Mouse (Mus musculus) forebrain, embryonic 13.5 days (tissue): Measurements from ENCODE around the gene Tbx6. TPM values are rescaled to one million over a fixed set of nuclear protein-coding genes. Genes with fewer than 3 reads are reported as not detected.
A peak's percentile ranks its signal among the peaks of the same experiment; 100 is the strongest.

ENCODE experiments used
- ATAC-seq: fragments of 200-750 bp; cut with Nextera tagmentation; 2 replicates; pipeline ENCODE4 v1.8.0; 2017
- H3K27ac ChIP-seq: fragments of 300-500 bp; sonication (generic); 2 replicates; pipeline ENCODE4 v1.5.1; 2015; ENCODE audit warnings: inconsistent platforms, mild to moderate bottlenecking, moderate library complexity
- H3K27me3 ChIP-seq: fragments of 300-500 bp; sonication (generic); 2 replicates; pipeline ENCODE4 v1.6.1; 2015; ENCODE audit warnings: mild to moderate bottlenecking, inconsistent platforms
- H3K36me3 ChIP-seq: fragments of 300-500 bp; sonication (generic); 2 replicates; pipeline ENCODE4 v1.6.1; 2015; ENCODE audit warnings: mild to moderate bottlenecking, inconsistent platforms; ENCODE audit not compliant: poor library complexity, severe bottlenecking
- H3K4me1 ChIP-seq: fragments of 300-500 bp; sonication (generic); 2 replicates; pipeline ENCODE4 v1.6.1; 2015; ENCODE audit warnings: inconsistent platforms
- H3K4me2 ChIP-seq: fragments of 300-500 bp; sonication (generic); 2 replicates; pipeline ENCODE4 v1.6.1; 2015; ENCODE audit warnings: inconsistent platforms, mild to moderate bottlenecking, moderate library complexity
- H3K4me3 ChIP-seq: fragments of 300-500 bp; sonication (generic); 2 replicates; pipeline ENCODE4 v1.5.1; 2015; ENCODE audit warnings: mild to moderate bottlenecking, inconsistent platforms
- H3K9ac ChIP-seq: fragments of 300-500 bp; sonication (generic); 2 replicates; pipeline ENCODE4 v1.6.1; 2015; ENCODE audit warnings: mild to moderate bottlenecking, inconsistent platforms
- H3K9me3 ChIP-seq: fragments of 300-500 bp; sonication (generic); replicated peaks from 2 replicates; pipeline ENCODE4 v1.6.1; 2016; ENCODE audit warnings: inconsistent platforms
- WGBS: fragments of 180-500 bp; shearing (Covaris S2); methylation state at CpG from one replicate; pipeline ENCODE4 v1.1.7; 2015; 5-methylcytosine and 5-hydroxymethylcytosine counted together
- polyA plus RNA-seq: library from polyadenylated mRNA; unstranded; fragments of >200 nt; fragmentation: Nextera tagmentation; extraction: Ambion mirVana; gene quantifications from 2 replicates; pipeline ENCODE4 v1.2.1, GENCODE M21; 2015

Tbx6 gene
- 0.43 and 0.55 TPM in 2 replicates for polyA plus RNA-seq

- WGBS: 6% methylated on average over 22 of the region's 22 CpGs
- Histone ChIP-seq H3K27ac (peak within 1 kb of the TSS; percentile 85), H3K9me3 (no peaks in the 10 kb centered on the region), H3K4me3 (peak within 1 kb of the TSS; percentile 45), H3K27me3 (no peaks in the 10 kb centered on the region), H3K36me3 (peaks cover 34% of the 10 kb centered on the region), H3K4me1 (peaks cover 49% of the 10 kb centered on the region), H3K4me2 (peak within 1 kb of the TSS; percentile 92), H3K9ac (peak within 1 kb of the TSS; percentile 71)
- no peak for ATAC-seq
Observed at GRCm38 (mm10) chr7:126780971-126781635, at the start of gene Tbx6. Tbx6 (plus strand) TSS chr7:126781483.

- Histone ChIP-seq H3K9ac (no peak overlapping the region), H3K9me3 (no peaks in the 10 kb centered on the region), H3K4me1 (peaks cover 7% of the 10 kb centered on the region), H3K36me3 (no peaks in the 10 kb centered on the region), H3K4me2 (no peak overlapping the region), H3K4me3 (no peak overlapping the region), H3K27me3 (no peaks in the 10 kb centered on the region), H3K27ac (no peak overlapping the region)
- WGBS: 88% methylated on average over 8 of the region's 8 CpGs
- no peak for ATAC-seq
Observed at GRCm38 (mm10) chr7:126736122-126736521, 45.2 kb upstream of the Tbx6 start.

DNA sequence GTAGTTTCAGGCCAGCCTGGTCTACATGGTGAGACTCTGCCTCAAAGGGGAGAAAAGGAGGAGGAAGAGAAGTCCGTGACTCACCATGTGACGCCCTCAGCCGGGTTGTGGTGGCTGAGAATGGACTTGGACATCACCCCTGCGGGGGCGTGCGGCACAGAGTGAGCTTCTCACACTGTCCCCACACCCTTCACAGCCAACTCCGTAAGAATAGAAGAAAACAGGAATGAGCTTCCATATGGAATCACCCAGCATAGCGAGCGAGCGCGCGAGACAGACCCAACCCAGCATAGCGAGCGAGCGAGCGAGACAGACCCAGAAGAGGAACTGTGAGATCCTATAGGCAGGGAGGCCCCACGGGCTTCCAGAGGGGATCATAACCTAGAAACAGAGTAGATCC lies 41.7 kb upstream of the Tbx6 start:
- H3K4me2 ChIP-seq: no peak overlapping the region
- peak overlapping the region; percentile 8; the same call in 1 of the 2 replicates for H3K9ac ChIP-seq
- no peaks in the 10 kb centered on the region for H3K27me3 ChIP-seq
- 83% methylated on average over 17 of the region's 17 CpGs for WGBS
- no peak overlapping the region for H3K4me3 ChIP-seq
- no peak for ATAC-seq
- H3K4me1 ChIP-seq: peaks cover 7% of the 10 kb centered on the region
- H3K36me3 ChIP-seq: no peaks in the 10 kb centered on the region
- no peak overlapping the region for H3K27ac ChIP-seq
- H3K9me3 ChIP-seq: no peaks in the 10 kb centered on the region

DNA sequence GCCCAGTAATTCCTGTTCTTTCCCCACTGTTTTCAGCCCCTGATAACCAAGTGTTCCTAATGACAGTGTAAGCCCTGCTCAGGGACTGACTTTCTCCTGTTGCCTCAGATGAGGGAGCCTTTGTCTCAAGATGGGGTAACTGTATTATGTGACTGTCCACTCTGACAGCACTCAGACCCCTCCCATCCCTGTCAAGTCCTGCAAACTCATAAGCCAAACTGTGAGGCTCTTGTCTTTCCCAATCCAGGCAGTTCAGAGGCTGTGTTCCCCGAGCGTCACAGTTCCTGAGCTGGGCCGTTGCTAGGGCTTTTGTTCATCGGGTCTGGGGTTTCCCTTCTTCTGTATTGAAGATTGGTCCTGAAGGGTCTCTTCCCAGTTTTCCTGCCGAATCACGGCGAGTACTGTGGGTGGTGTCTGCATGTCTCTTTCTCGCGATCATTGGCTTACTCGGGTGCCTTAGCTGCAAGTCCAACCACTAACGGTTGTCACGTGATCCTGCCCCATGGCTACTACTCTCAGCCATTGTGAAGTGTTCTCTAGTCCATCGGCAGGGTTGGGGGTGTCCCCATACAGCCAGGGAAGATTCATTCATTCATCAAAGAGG lies 41.0 kb upstream of the Tbx6 start:
- H3K27ac ChIP-seq: no peak overlapping the region
- ATAC-seq: no peak
- no peak overlapping the region for H3K4me3 ChIP-seq
- H3K27me3 ChIP-seq: no peaks in the 10 kb centered on the region
- peaks cover 7% of the 10 kb centered on the region for H3K4me1 ChIP-seq
- no peak overlapping the region for H3K9ac ChIP-seq
- no peaks in the 10 kb centered on the region for H3K36me3 ChIP-seq
- 69% methylated on average over 13 of the region's 13 CpGs for WGBS
- no peaks in the 10 kb centered on the region for H3K9me3 ChIP-seq
- H3K4me2 ChIP-seq: no peak overlapping the region

DNA sequence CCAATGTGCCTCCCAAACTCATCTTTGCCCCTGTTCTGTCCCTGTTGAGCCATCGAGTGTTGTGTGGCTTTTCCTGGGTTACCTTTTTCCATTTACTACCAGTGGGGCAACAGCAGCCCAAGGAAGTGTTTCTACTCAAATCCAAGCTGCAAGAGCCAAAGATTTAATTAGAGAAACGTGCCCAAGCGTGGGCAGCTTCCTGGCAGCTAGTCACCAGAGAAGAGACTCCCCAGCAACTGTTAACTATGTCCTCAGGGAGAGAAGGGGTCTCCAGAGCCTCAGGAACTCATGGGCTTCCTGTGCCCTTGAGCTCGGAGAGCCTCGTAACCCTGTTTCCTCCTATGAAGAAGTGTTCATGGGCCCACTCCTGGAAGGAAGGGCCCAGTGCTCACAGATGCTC lies 40.3 kb upstream of the Tbx6 start:
- H3K9me3 ChIP-seq: no peaks in the 10 kb centered on the region
- H3K4me1 ChIP-seq: peaks cover 7% of the 10 kb centered on the region
- ATAC-seq: no peak
- no peak overlapping the region for H3K4me2 ChIP-seq
- no peaks in the 10 kb centered on the region for H3K36me3 ChIP-seq
- no peak overlapping the region for H3K9ac ChIP-seq
- H3K4me3 ChIP-seq: no peak overlapping the region
- 90% methylated on average over 5 of the region's 5 CpGs for WGBS
- no peak overlapping the region for H3K27ac ChIP-seq
- H3K27me3 ChIP-seq: no peaks in the 10 kb centered on the region

DNA sequence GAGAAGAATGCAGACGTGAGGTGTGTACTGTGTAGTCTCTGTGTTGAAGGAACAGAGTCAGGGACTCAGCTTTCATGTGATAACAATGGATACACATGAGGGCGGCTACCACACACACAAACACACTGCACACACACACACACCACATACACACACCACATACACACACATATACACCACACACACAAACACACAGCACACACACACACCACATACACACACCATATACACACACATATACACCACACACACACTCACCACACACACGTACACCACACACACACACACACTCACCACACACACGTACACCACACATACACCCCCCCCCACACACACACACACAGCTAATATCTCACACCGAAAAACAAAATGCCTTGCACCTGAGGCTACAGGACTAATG lies 39.8 kb upstream of the Tbx6 start:
- no peaks in the 10 kb centered on the region for H3K27me3 ChIP-seq
- H3K27ac ChIP-seq: no peak overlapping the region
- no peak overlapping the region for H3K9ac ChIP-seq
- WGBS: 90% methylated on average over 5 of the region's 5 CpGs
- H3K4me2 ChIP-seq: no peak overlapping the region
- peaks cover 7% of the 10 kb centered on the region for H3K4me1 ChIP-seq
- H3K4me3 ChIP-seq: no peak overlapping the region
- ATAC-seq: no peak
- no peaks in the 10 kb centered on the region for H3K9me3 ChIP-seq
- no peaks in the 10 kb centered on the region for H3K36me3 ChIP-seq

DNA sequence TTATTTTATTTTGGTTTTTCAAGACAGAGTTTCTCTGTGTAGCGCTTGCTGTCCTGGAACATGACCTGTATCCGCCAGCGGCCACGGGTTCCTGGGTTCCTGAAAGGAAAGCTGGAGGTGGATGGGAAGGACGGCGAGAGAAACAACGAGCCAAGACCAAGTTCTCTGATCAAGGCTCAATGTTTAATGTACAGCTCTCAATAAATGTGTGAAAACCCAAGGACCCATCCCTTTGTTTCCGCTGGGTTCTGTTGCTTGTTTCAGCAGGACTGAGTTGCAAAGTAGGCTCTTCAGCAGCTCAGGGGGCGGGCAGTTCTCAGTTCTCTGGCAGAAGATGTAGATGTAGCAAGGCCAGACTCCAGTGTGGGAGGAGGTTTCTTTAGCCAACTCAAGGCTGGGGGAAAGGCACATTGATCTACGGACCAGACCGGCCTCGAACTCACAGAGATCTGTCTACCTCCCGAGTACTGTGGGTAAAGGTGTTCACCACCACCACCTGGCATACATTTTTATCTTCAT lies 39.3 kb upstream of the Tbx6 start:
- Histone ChIP-seq H3K4me2 (no peak overlapping the region), H3K36me3 (no peaks in the 10 kb centered on the region), H3K27me3 (no peaks in the 10 kb centered on the region), H3K4me1 (peaks cover 7% of the 10 kb centered on the region), H3K9ac (no peak overlapping the region), H3K4me3 (no peak overlapping the region), H3K27ac (no peak overlapping the region), H3K9me3 (no peaks in the 10 kb centered on the region)
- WGBS: 92% methylated on average over 13 of the region's 13 CpGs
- no peak for ATAC-seq

GRCm38 (mm10) chr7:126746066-126746465 lies 35.2 kb upstream of the Tbx6 start:
- WGBS: 93% methylated on average over 12 of the region's 12 CpGs
- no peak overlapping the region for H3K4me2 ChIP-seq
- no peak for ATAC-seq

GRCm38 (mm10) chr7:126746798-126747197 lies 34.5 kb upstream of the Tbx6 start:
- Histone ChIP-seq H3K9ac (no peak overlapping the region), H3K9me3 (no peaks in the 10 kb centered on the region), H3K27ac (no peak overlapping the region), H3K36me3 (no peaks in the 10 kb centered on the region), H3K27me3 (no peaks in the 10 kb centered on the region), H3K4me1 (no peaks in the 10 kb centered on the region), H3K4me2 (no peak overlapping the region), H3K4me3 (no peak overlapping the region)
- no peak for ATAC-seq
- 56% methylated on average over 6 of the region's 6 CpGs for WGBS

More at GRCm38 (mm10) chr7:126746066-126746465, 35.2 kb upstream of the Tbx6 start:
- H3K4me3 ChIP-seq: no peak overlapping the region
- H3K4me1 ChIP-seq: no peaks in the 10 kb centered on the region
- H3K9me3 ChIP-seq: no peaks in the 10 kb centered on the region
- H3K36me3 ChIP-seq: no peaks in the 10 kb centered on the region
- H3K27me3 ChIP-seq: no peaks in the 10 kb centered on the region
- H3K27ac ChIP-seq: no peak overlapping the region
- no peak overlapping the region for H3K9ac ChIP-seq

DNA sequence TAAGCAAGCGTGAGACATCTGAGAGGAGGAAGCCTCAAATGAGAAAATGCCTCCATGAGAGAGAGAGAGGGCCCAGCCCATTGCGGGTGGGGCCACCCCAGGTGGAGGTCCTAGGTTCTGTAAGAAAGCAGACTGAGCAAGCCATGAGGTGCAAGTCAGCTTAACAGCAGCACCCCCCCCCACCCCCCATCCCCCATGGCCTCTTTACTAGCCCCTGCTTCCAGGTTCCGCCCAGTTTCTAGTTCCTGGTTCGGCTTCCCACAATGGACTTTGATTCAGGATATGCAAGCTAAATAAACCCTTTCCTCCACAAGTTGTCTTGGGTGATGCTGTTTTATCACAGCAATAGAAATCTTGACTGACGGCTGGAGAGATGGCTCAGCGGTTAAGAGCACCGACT lies 32.5 kb upstream of the Tbx6 start:
- Histone ChIP-seq H3K4me1 (no peaks in the 10 kb centered on the region), H3K36me3 (no peaks in the 10 kb centered on the region), H3K4me2 (no peak overlapping the region), H3K9me3 (no peaks in the 10 kb centered on the region), H3K27me3 (no peaks in the 10 kb centered on the region), H3K4me3 (no peak overlapping the region), H3K9ac (no peak overlapping the region), H3K27ac (no peak overlapping the region)
- ATAC-seq: no peak
- 81% methylated on average over 7 of the region's 7 CpGs for WGBS

DNA sequence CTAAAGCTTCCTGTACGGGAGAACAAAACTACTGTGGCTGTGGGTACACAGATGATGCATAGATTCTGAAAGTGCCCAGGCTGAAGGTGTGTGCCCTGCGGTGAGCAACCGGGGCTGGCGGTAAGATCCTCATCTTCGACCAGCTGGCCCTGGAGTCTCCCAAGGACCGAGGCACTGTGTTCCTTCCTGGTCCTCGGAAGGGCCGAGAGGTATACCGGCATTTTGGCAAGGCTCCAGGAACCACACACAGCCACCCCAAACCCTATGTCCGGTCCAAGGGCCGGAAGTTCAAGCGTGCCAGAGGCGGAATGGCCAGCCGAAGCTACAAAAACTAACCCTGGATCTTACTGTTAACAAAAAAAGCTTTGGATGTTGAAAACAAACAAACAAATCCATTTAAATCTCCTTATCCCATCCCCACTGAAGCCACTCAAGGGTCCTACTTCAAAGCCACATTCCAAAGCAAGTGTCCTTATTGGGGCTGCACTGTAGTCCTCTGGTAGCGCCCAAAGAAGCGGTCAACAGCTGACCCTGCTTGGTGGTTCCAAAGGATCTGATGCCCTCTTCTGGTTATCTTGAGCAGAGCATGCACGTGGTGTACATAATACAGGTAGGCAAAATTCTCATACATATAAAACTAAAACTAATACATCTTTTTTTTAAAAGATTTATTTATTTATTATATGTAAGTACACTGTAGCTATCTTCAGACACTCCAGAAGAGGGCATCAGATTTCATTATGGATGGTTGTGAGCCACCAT lies 31.5 kb upstream of the Tbx6 start:
- Histone ChIP-seq H3K4me3 (no peak overlapping the region), H3K9ac (no peak overlapping the region), H3K9me3 (no peaks in the 10 kb centered on the region), H3K4me1 (no peaks in the 10 kb centered on the region), H3K27ac (no peak overlapping the region), H3K27me3 (no peaks in the 10 kb centered on the region), H3K4me2 (no peak overlapping the region), H3K36me3 (no peaks in the 10 kb centered on the region)
- ATAC-seq: no peak
- 95% methylated on average over 17 of the region's 17 CpGs for WGBS

DNA sequence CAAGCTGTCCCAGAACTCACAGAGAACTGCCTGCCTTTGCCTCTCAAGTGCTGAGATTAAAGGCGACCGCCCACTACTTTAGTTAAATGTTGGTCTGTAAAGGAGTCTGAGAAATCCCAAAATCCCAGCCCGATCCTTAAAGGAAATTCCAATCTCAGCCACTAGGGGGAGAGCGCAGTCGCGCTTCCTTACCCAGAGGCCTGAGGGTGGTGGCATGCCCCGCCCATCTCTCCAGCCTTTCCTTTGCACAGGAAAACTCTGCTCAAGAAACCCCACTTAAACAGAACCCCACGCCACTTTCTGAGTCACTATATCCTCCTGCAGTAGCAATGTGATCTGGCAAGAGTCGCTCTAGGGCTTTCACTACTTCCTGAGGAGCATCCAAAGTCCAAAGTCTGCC lies 26.4 kb upstream of the Tbx6 start:
- 0 out of 2 replicates have a peak overlapping the region, but pooled peaks have one; percentile 20 for H3K4me2 ChIP-seq
- WGBS: 1% methylated on average over 9 of the region's 9 CpGs
- peak; percentile 67 for ATAC-seq
- H3K27ac ChIP-seq: no peak overlapping the region
- 0 out of 2 replicates have a peak overlapping the region, but pooled peaks have one; percentile 5 for H3K9ac ChIP-seq
- H3K4me3 ChIP-seq: no peak overlapping the region
- H3K36me3 ChIP-seq: no peaks in the 10 kb centered on the region
- H3K27me3 ChIP-seq: no peaks in the 10 kb centered on the region
- H3K4me1 ChIP-seq: peaks cover 5% of the 10 kb centered on the region
- H3K9me3 ChIP-seq: no peaks in the 10 kb centered on the region
